Mouse (Mus musculus): ENCODE results near the gene Igsf21. TPM values are rescaled to one million over a fixed set of nuclear protein-coding genes. Genes with fewer than 3 reads are reported as not detected.

Igsf21 gene
- total RNA-seq, 2 experiments from 2014 or later: 80.4 to 103 TPM

DNA sequence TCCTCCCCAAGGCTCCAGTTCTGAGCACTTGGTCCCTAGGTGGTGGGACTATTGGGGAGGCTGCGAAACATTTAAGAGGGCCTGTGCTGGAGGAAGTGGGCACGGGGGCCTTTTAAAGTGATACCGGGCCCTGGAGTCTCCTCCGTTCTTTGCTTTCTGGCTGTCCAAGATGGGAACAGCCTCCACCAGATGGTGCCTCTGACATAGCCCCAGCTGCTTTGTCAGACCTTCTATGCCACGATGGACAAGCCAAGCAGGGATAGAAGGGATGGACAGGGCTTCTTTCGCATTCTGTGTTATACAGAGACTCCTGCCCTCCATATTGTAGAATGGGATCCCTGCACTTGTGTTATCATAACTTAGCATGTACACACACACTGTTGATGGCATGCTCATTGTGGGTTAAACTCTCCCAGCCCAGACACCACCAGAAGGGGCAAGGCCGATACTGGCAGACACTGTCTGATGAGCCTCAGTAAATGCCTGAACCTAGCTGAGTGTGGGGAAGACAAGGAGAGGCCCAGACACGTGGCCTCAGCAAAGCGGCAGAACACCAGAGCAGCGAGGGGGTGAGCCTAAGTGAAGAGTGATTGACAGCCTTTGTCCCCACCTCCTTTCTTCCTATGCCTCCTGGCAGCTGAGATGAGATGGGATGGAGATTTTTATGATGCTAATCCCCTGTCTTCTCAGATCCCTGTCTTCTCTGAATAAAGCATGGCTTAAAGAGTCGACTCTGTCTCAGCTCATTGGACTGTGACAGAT lies 36.3 kb downstream of the Igsf21 start:
- intact Hi-C loops (cut with DNase I): no loop called here
- DNase-seq (ENCODE audit: low spot score in 2 of 2): no peak

DNA sequence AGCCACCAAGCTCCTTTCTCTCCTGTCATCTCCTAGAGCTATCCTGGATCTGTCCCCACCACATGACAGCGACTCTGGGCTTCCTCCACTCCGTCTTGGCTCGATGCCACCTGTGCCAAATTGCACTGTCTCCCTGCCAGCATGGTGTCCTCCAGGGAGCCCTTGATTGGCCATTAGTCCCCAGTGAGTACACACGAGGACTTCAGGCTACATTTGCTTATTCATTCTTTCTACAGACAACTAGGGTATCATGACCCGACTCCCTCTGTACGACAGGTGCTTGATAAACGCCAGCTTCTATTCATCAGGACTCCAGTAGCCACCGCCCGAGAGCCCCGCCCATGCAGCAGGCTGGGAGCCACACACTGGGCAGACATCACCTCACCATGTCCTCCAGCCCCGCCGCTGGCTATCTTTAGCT lies 40.8 kb downstream of the Igsf21 start:
- DNase-seq (ENCODE audit: low spot score in 2 of 2): peak; percentile 47 to 62
- intact Hi-C loops (cut with DNase I): no loop called here

DNA sequence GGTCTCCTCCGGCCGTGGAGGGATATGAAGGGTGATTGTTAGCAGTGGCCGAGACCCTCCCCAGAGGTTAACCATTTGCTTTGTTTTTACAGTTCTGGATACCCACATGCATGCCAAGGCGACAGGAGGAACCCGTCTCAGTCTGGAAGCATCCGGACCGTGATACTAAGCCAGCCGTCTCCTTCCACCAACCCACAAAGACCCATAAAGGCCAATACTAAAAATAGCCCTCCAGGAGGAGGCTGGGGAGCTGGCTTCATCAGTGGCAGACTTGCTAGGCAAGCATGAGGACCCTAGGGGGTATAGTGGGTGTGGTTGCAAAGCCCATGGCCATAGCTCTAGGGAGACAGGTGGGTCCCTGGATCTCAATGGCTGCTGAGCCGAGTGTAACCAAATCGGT lies 41.8 kb downstream of the Igsf21 start:
- DNase-seq (ENCODE audit: low spot score in 2 of 2): no peak
- intact Hi-C loops (cut with DNase I): no loop called here

DNA sequence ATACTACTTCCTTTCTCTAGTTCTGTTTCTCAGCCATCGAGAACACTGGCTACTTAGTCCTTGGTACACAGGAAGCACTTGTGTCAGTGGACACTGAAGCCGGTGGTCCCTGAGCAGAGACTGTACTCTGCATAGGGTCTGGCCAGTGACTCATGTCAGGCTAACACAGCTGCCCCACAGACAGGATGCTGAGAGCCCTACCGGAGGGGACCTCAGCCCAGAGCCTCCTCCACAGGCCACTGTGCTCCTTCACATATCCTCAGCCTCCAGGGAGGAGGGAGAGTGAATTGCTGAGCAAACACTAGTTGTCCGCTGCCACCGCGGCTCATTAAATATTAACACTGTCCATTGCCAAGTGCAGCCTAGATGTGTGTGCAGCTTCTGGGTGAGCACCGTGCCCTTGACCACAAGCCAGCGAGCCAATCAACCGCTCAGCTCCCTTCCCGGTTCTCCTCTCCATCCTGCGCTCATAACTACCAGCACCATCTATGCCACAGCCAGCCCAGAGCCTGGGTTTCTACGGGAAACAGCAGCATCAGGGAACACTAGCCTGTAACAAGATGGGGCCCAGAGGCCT lies 42.8 kb downstream of the Igsf21 start:
- intact Hi-C loops (cut with DNase I): no loop called here
- DNase-seq (ENCODE audit: low spot score in 2 of 2): no peak

DNA sequence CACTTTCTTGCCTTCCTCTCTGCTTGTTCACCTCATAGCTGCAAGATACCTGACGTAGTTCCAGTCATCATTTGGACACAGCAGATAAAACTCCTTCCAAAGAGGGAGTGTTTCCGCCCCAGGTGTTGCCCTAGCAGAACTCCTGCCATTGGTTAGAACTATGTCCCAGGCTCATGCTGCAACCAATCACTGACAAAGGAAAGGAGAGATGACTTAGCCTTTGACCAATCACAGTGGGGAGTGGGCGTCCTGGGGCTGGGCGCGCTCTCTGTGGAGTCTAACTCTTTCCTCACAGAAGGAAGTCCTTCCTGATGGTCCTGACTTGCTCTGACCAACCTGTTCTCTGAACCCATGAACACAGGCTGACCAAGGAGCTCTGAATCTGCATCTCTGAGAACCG lies 44.4 kb downstream of the Igsf21 start:
- intact Hi-C loops (cut with DNase I): no loop called here
- DNase-seq (ENCODE audit: low spot score in 2 of 2): no peak

DNA sequence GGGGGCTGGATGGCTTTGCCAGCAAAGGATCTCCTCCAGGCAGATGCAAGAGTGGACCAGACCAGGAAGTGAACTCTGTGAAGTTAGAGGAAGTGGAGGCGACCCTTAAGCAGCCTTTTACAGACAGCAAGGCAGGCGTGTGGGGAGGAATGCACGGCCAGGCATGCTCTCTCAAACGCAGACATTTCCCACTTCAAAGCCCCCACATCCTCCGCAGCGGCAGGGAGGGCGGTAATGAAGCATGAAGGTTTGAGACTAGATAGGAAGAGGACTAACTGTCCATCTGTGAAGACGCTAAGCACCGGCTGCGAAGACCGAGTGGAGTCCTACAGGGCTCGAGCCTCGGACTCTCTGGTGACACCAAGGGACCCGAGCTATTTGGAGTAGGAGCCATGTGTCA lies 46.3 kb downstream of the Igsf21 start:
- DNase-seq (ENCODE audit: low spot score in 2 of 2): no peak
- intact Hi-C loops (cut with DNase I): no loop called here

DNA sequence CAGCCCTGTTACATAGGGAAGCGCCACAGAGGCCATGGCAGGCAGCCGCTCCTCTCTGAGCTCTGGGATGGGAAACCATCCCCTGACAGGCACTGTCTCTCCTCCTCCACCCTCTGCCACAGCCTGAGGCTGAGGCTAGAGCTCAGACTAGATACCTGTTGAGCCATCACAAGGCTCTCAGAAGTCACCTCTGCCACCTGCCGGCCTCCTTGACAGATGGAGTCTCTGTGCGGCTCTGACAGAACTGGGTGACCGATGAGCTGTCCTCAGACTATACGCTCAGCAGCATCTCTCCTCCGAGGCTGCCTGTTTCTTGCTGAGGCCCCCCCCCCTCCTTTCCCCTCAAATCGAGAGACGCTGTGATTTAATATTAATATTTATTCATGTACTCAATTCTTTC lies 49.9 kb downstream of the Igsf21 start:
- intact Hi-C loops (cut with DNase I): no loop called here
- DNase-seq (ENCODE audit: low spot score in 2 of 2): no peak

DNA sequence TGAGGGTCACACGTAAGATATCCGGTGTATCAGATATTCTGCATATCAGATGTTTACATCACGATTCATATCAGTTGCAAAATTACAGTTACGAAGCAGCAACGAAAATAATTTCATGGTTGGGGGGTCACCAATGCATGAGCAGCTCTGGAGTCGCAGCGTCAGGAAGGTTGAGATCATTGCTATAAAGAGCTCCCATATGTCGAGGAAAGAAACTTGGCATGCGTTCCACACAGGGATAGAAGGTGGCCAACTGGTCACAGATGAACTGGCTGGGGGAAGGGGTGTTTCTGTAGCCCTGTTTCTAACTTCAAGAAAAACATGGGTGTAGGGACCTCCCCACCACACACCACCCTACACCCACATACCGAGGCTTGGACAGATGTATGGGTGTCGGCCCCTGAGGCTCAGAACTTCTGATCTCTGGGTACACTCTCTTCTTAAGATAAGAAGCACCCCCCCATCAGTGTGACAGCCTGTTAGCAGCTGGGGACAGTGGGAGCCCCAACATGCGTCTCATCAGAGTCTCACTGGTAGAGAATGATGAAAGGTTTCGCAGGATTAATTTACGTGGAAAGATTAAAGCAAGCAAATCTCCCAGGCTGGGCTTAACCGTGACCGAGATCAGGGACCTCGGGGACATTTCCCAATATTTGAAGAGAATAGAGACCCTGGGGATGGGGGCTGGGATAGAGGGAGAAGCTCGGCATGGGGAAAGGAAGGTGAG lies 54.1 kb downstream of the Igsf21 start:
- intact Hi-C loops (cut with DNase I): no loop called here
- DNase-seq (ENCODE audit: low spot score in 2 of 2): no peak

DNA sequence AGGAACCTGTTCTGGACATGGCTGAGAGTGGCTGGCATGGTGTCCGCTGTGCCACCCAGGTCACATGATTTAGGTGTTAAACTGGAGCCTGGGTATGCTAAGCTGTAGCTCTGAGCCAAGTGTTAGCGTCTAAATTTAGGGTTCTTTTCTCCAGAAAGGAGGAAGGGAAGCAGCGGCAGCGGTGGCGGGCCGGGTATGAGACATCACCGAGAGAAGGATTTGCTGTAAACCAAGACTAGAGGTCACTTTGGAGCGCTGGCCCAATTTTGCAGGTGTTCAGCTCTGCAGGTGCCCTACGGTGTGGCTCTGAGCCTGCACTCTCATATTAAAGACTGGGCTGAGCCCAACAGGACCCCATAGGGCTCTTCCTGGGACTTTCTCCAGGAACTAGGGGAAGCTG lies 57.0 kb downstream of the Igsf21 start:
- peak; percentile 47 to 52 for DNase-seq (ENCODE audit: low spot score in 2 of 2)
- intact Hi-C loops (cut with DNase I): loop anchor here (5.0 kb wide), 1 partner anchor 43 kb away; no protein-coding TSS in a partner anchor

DNA sequence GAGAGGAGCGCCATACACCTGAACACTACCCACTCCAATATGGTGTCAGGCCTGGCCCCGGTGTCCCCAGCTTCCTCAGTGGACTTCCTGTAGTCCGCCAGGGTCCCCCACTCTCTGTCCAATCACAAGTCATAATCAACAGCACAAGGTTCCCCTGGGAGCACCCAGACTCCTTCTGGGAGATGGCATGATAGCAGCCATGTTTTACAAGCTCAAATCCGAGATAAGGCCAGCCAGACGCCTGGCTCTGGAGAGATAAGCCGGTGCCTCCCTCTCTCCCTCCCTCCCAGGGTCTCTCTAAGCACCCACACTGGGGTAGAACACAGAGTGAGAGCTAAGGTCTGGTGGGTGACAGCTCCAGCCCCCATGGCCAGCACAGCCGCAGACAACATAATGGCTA lies 58.0 kb downstream of the Igsf21 start:
- intact Hi-C loops (cut with DNase I): loop anchor here (5.0 kb wide), 1 partner anchor 44 kb away; no protein-coding TSS in a partner anchor
- DNase-seq (ENCODE audit: low spot score in 2 of 2): no peak

DNA sequence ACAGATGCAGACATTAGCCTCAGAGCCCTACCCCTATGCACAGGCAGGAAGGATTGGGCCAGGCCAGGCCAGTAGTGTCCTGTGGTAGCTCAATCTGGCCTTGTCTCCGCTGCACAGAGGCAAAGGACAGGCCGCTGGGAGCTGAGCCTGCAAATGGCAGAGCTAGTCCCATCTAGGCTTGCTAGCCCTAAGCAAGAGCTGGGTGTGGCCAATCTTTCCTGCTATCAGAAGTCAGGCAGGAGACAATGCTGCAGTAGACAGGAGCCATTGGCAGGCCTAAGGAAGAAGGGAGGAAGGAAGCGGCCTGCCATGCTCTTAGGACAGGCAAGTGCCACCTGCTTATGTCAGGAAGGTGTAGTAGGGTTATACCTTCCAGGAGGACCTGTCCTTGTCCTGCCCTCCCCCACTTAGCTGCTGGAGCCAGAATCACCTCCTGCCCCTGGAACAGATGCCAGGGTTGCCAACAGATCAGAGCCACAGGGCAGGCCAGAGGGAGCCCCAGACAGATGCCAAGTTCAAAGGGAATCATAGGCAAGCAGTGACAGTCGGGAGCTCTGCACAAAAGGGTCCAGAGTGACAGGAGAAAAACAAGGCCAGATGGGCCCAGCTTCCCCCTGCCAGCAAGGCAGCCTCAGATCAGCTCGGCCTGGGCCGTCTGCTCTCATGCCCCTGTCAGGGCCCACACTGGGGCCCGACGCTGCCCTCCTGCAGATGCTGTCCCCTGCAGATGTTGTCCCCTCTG lies 59.0 kb downstream of the Igsf21 start:
- no peak for DNase-seq (ENCODE audit: low spot score in 2 of 2)
- intact Hi-C loops (cut with DNase I): loop anchor here (5.0 kb wide), 1 partner anchor 45 kb away; no protein-coding TSS in a partner anchor

DNA sequence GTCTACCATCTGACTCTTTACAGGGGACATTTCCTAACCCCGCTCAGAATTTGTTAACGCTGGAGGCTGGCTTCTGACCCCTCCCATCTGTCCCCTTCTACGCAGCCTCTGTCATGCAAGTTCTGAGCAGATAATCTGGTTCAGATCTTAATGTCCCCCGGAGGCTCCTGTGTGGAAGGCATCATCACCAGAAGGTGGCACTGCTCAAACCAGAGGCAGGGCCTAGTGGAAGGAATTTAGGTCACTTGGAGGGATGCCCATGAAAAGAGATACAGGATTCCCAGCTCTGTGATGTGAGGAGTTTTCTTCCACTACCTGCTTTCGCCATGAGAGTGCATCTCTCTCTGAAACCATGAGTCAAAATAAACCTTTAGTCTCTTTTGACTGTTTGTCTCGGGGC lies 67.0 kb downstream of the Igsf21 start:
- intact Hi-C loops (cut with DNase I): no loop called here
- no peak for DNase-seq (ENCODE audit: low spot score in 2 of 2)

DNA sequence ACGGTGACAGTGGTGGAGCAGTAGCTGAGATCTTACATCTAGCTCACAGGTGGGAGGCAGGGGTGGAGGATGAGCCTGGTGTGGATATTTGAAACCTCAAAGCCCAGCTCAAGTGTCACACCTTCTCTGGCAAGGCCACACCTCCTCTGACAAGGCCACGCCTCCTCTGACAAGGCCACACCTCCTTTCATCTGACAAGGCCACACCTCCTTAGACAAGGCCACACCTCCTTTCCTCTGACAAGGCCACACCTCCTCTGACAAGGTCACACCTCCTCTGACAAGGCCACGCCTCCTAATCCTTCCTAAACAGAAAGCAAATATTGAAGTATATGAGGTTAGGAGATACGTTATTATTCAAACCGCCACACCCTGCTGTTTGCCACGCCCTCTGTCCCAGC lies 69.5 kb downstream of the Igsf21 start:
- intact Hi-C loops (cut with DNase I): no loop called here
- no peak for DNase-seq (ENCODE audit: low spot score in 2 of 2)

DNA sequence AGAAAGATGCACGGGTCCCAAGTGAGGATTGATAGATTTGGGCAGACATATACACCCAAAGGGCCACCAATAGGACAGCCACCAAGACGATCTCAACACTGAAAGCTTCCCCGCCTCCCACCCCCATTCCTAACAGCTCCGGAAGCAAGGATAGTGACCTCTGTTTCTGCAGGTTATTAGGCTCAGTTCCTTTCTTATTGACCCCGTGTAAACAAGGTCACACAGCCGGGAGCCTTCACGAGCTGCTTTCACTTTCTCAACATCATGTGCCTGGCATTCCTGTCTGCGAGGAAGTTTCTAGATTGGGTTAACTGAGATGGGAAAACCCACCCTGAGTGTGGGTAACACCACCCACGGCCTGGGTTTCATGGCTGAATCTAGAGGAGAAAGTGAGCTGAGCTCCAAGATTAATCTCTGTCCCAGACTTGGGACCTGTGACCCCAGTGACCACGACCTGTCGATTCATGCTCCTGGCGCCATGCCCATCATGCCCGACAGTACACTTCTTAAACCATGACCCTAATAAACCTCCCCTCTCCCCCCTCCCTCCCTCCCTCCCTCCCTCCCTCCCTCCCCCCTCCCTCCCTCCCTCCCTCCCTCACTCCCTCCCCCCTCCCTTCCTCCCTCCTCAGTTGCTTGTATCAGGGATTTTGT lies 72.7 kb downstream of the Igsf21 start:
- DNase-seq (ENCODE audit: low spot score in 2 of 2): no peak
- intact Hi-C loops (cut with DNase I): no loop called here

DNA sequence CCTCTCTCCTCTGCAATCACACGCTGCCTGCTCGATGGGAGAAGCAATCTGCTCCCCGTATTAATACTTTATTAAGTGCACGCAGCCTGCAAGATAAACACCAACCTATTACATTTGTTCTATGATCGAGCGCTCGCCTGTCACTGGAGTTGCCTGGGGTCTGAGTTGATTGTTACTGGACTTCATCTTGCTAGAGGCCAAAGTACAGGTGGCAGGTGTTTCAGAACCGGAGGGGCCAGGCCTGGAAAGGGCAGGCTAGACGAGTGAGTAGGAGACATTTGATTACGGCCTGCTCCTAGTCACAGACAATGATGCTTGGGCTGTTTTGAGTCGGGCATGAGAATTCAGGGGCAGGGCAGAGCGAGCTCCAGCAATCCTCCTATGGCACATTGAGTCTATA lies 73.5 kb downstream of the Igsf21 start:
- DNase-seq (ENCODE audit: low spot score in 2 of 2): no peak
- intact Hi-C loops (cut with DNase I): no loop called here

DNA sequence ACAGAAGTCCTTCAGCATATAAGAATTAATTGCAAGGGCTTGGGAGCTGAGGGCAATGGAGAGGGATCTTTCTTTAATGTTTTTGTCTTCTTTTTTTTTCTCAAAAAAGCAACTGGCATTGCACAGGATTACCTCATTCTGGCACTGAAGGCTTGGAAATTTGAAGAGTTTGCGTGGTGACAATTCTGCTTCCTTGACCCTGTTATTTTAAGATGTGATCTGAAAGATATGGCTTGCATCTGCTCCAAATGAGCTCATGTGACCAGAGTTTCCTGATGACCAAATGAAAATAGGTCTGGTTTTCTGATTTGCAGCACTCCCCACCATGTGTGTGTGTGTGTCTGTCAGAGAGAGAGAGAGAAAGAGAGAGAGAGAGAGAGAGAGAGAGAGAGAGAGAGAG lies 74.7 kb downstream of the Igsf21 start:
- no peak for DNase-seq (ENCODE audit: low spot score in 2 of 2)
- intact Hi-C loops (cut with DNase I): no loop called here

DNA sequence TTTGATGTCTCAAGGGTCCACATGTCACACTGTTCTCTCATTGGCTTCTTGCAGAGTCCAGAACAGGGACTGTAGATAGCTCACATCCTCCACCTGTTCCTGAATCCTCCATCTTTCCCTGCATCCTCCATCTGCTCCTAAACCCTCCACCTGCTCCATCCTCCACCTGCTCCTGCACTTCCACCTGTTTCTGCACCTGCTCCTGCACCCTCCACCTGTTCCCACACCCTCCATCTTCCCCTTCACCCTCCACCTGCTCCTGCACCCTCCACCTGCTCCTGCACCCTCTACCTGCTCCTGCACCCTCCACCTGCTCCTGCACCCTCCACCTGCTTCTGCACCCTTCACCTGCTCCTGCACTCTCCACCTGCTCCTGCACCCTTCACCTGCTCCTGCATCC lies 75.4 kb downstream of the Igsf21 start:
- no peak for DNase-seq (ENCODE audit: low spot score in 2 of 2)

DNA sequence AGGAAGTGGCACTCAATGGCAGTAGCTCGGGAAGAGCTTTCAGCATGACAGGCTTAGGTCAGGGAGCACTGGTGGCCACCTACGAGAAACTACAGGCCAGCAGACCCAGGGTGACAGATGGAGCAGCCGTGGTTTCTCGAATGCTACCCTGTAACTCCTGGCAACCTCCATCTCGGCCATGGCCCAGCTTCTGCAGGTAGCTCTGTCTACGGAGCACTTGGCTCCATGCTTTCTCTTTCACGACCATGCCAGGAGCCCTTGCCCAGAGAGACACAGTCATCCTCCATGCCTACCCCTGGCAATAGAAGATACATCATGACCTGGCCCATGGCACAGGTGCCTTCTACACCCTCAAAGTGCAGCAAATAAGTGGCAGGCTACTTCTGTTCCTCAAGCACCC lies 80.7 kb downstream of the Igsf21 start:
- intact Hi-C loops (cut with DNase I): no loop called here
- no peak for DNase-seq (ENCODE audit: low spot score in 2 of 2)

More for the DNA sequence above, 75.4 kb downstream of the Igsf21 start:
- intact Hi-C loops (cut with DNase I): no loop called here

DNA sequence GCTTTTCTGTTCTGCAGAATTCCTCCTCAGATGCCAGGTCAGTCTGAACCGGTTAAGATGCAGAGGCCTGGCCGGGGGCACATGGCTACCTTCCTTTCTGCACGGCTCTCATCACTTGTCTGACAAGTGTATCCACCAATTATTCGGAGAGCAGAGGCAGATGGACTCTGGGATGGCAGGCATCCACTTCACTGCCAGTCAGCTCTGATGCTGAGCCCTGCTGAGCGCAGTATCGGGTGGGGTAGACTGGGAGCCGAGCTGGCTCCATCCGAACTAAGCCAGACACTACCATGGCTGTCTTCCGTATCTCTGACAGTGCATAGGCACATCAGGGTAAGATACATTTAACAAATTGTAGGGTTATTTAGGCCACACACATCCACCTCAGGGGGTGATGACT lies 81.9 kb downstream of the Igsf21 start:
- intact Hi-C loops (cut with DNase I): no loop called here
- DNase-seq (ENCODE audit: low spot score in 2 of 2): no peak

DNA sequence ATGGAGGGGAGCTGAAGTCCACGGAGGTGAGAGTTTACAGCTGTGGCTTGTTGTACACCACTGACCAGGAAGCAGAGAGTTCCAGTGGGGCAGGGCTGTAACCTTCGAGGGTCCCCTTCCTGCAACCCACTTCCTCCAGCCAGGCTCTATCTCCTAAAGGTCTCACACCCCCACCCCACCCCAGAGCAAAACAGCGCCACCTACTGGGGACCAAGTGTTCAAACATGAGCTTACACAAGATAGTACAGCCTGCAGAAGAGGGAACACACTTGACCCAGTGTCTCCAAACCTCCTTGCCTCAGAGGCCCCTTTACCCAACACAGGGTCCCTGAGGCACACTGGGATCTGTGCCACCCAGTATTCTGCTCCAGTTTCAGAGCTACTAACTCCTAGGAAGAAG lies 87.0 kb downstream of the Igsf21 start:
- intact Hi-C loops (cut with DNase I): no loop called here

More for the DNA sequence above, 87.0 kb downstream of the Igsf21 start:
- no peak for DNase-seq (ENCODE audit: low spot score in 2 of 2)
